Mouse (Mus musculus) limb, embryonic 12.5 days (tissue): ENCODE results near the gene Paqr3. TPM values are rescaled to one million over a fixed set of nuclear protein-coding genes. Genes with fewer than 3 reads are reported as not detected.

Experiments
- ATAC-seq: fragments of 200-750 bp; cut with Nextera tagmentation; 2 replicates; pipeline ENCODE4 v1.8.0; 2017; ENCODE audit warnings: low read depth, moderate TSS enrichment; ENCODE audit not compliant: insufficient number of reproducible peaks, insufficient read depth, low FRiP score, low TSS enrichment
- H3K27ac ChIP-seq: fragments of 300-500 bp; sonication (generic); 2 replicates; pipeline ENCODE4 v1.5.1; 2016; ENCODE audit warnings: mild to moderate bottlenecking, moderate library complexity
- H3K27me3 ChIP-seq: fragments of 300-500 bp; sonication (generic); 2 replicates; pipeline ENCODE4 v1.6.1; 2016; ENCODE audit warnings: mild to moderate bottlenecking, moderate library complexity
- H3K36me3 ChIP-seq: fragments of 300-500 bp; sonication (generic); 2 replicates; pipeline ENCODE4 v1.6.1; 2016; ENCODE audit warnings: mild to moderate bottlenecking, moderate library complexity
- H3K4me1 ChIP-seq: fragments of 300-500 bp; sonication (generic); replicated peaks from 2 replicates; pipeline ENCODE4 v1.6.1; 2016
- H3K4me2 ChIP-seq: fragments of 300-500 bp; sonication (generic); 2 replicates; pipeline ENCODE4 v1.6.1; 2016; ENCODE audit warnings: mild to moderate bottlenecking, moderate library complexity
- H3K4me3 ChIP-seq: fragments of 300-500 bp; sonication (generic); replicated peaks from 2 replicates; pipeline ENCODE4 v1.5.1; 2016; ENCODE audit warnings: mild to moderate bottlenecking
- H3K9ac ChIP-seq: fragments of 300-500 bp; sonication (generic); replicated peaks from 2 replicates; pipeline ENCODE4 v1.6.1; 2016; ENCODE audit warnings: mild to moderate bottlenecking, moderate library complexity
- H3K9me3 ChIP-seq: fragments of 300-500 bp; sonication (generic); 2 replicates; pipeline ENCODE4 v1.6.1; 2016; ENCODE audit warnings: mild to moderate bottlenecking, moderate library complexity
- WGBS: fragments of 180-500 bp; shearing (Covaris S2); methylation state at CpG from one replicate; pipeline ENCODE4 v1.1.7; 2016; 5-methylcytosine and 5-hydroxymethylcytosine counted together
- polyA plus RNA-seq: library from polyadenylated mRNA; unstranded; fragments of >200 nt; fragmentation: Nextera tagmentation; extraction: Ambion mirVana; gene quantifications from 2 replicates; pipeline ENCODE4 v1.2.1, GENCODE M21; 2016

Paqr3 gene
- polyA plus RNA-seq, 1 experiment from 2014 or later = 8.9 TPM

GRCm38 (mm10) chr5:97085071-97085470 lies 26.3 kb downstream of the Paqr3 start:
- Histone ChIP-seq H3K36me3 (peaks cover 28% of the 10 kb centered on the region), H3K4me2 (no peak overlapping the region)
- WGBS = 92% methylated on average over 6 of the region's 6 CpGs

GRCm38 (mm10) chr5:97084541-97084940 lies 26.9 kb downstream of the Paqr3 start:
- no peak overlapping the region for H3K4me3 ChIP-seq
- 88% methylated on average over 4 of the region's 4 CpGs for WGBS
- no peak for ATAC-seq

More at GRCm38 (mm10) chr5:97085071-97085470, 26.3 kb downstream of the Paqr3 start:
- Histone ChIP-seq H3K4me3 (no peak overlapping the region), H3K27ac (no peak overlapping the region), H3K27me3 (no peaks in the 10 kb centered on the region), H3K9ac (no peak overlapping the region), H3K4me1 (no peaks in the 10 kb centered on the region), H3K9me3 (no peaks in the 10 kb centered on the region)
- ATAC-seq = no peak

GRCm38 (mm10) chr5:97083701-97084100 lies 27.7 kb downstream of the Paqr3 start:
- Histone ChIP-seq H3K27ac (no peak overlapping the region), H3K9ac (no peak overlapping the region), H3K27me3 (no peaks in the 10 kb centered on the region), H3K36me3 (peaks cover 28% of the 10 kb centered on the region), H3K4me3 (no peak overlapping the region), H3K4me1 (no peaks in the 10 kb centered on the region), H3K4me2 (no peak overlapping the region), H3K9me3 (no peaks in the 10 kb centered on the region)
- no peak for ATAC-seq
- 72% methylated on average over 6 of the region's 6 CpGs for WGBS

More at GRCm38 (mm10) chr5:97084541-97084940, 26.9 kb downstream of the Paqr3 start:
- H3K27ac ChIP-seq = no peak overlapping the region
- H3K27me3 ChIP-seq = no peaks in the 10 kb centered on the region
- no peaks in the 10 kb centered on the region for H3K4me1 ChIP-seq
- H3K9ac ChIP-seq = no peak overlapping the region
- H3K4me2 ChIP-seq = no peak overlapping the region
- H3K36me3 ChIP-seq = peaks cover 28% of the 10 kb centered on the region
- no peaks in the 10 kb centered on the region for H3K9me3 ChIP-seq

GRCm38 (mm10) chr5:97081481-97081880 lies 29.9 kb downstream of the Paqr3 start:
- no peak for ATAC-seq
- WGBS = 82% methylated on average over 3 of the region's 3 CpGs
- Histone ChIP-seq H3K9ac (no peak overlapping the region), H3K27me3 (no peaks in the 10 kb centered on the region), H3K27ac (no peak overlapping the region), H3K4me2 (no peak overlapping the region), H3K4me1 (no peaks in the 10 kb centered on the region), H3K4me3 (no peak overlapping the region), H3K9me3 (no peaks in the 10 kb centered on the region), H3K36me3 (peaks cover 13% of the 10 kb centered on the region)

- H3K9ac ChIP-seq = no peak overlapping the region
- no peaks in the 10 kb centered on the region; the same call in 1 of the 2 replicates for H3K4me1 ChIP-seq
- H3K27me3 ChIP-seq = no peaks in the 10 kb centered on the region
- no peak overlapping the region for H3K4me3 ChIP-seq
- WGBS = 76% methylated on average over 5 of the region's 5 CpGs
- H3K9me3 ChIP-seq = no peaks in the 10 kb centered on the region
- peaks cover 7% of the 10 kb centered on the region; the same call in 1 of the 2 replicates for H3K36me3 ChIP-seq
- no peak overlapping the region for H3K4me2 ChIP-seq
- no peak for ATAC-seq
- H3K27ac ChIP-seq = no peak overlapping the region
These were observed 32.8 kb downstream of the Paqr3 start for GRCm38 (mm10) chr5:97078641-97079040.

- H3K27ac ChIP-seq = no peak overlapping the region
- no peak overlapping the region for H3K4me3 ChIP-seq
- 64% methylated on average over 7 of the region's 7 CpGs for WGBS
- no peaks in the 10 kb centered on the region for H3K27me3 ChIP-seq
- H3K4me2 ChIP-seq = no peak overlapping the region
- peaks cover 5% of the 10 kb centered on the region for H3K4me1 ChIP-seq
- H3K9me3 ChIP-seq = no peaks in the 10 kb centered on the region
- no peak for ATAC-seq
- no peak overlapping the region for H3K9ac ChIP-seq
- peaks cover 2% of the 10 kb centered on the region; the same call in 1 of the 2 replicates for H3K36me3 ChIP-seq
These were observed 33.7 kb downstream of the Paqr3 start for GRCm38 (mm10) chr5:97077676-97078075.

GRCm38 (mm10) chr5:97076167-97076566 lies 35.2 kb downstream of the Paqr3 start:
- H3K4me2 ChIP-seq = no peak overlapping the region
- 96% methylated on average over 5 of the region's 5 CpGs for WGBS
- H3K9me3 ChIP-seq = no peaks in the 10 kb centered on the region
- no peak overlapping the region for H3K4me3 ChIP-seq
- no peak overlapping the region for H3K27ac ChIP-seq
- no peak overlapping the region for H3K9ac ChIP-seq
- no peaks in the 10 kb centered on the region for H3K27me3 ChIP-seq
- H3K4me1 ChIP-seq = peaks cover 5% of the 10 kb centered on the region
- ATAC-seq = no peak
- H3K36me3 ChIP-seq = no peaks in the 10 kb centered on the region; the same call in 1 of the 2 replicates

- 91% methylated on average over 11 of the region's 11 CpGs for WGBS
- Histone ChIP-seq H3K36me3 (peaks cover 5% of the 10 kb centered on the region), H3K4me3 (no peak overlapping the region), H3K4me2 (no peak overlapping the region), H3K9ac (no peak overlapping the region), H3K4me1 (peaks cover 5% of the 10 kb centered on the region), H3K27me3 (no peaks in the 10 kb centered on the region), H3K9me3 (no peaks in the 10 kb centered on the region), H3K27ac (no peak overlapping the region)
- no peak for ATAC-seq
These were observed 35.8 kb downstream of the Paqr3 start for GRCm38 (mm10) chr5:97075476-97076151.

GRCm38 (mm10) chr5:97065746-97066145 lies 45.6 kb downstream of the Paqr3 start:
- no peak for ATAC-seq
- Histone ChIP-seq H3K4me1 (no peaks in the 10 kb centered on the region), H3K4me3 (no peak overlapping the region), H3K36me3 (peaks cover 51% of the 10 kb centered on the region), H3K4me2 (no peak overlapping the region), H3K27me3 (no peaks in the 10 kb centered on the region), H3K9ac (no peak overlapping the region), H3K9me3 (no peaks in the 10 kb centered on the region), H3K27ac (no peak overlapping the region)
- 89% methylated on average over 4 of the region's 4 CpGs for WGBS

- Histone ChIP-seq H3K4me3 (no peak overlapping the region), H3K27ac (no peak overlapping the region), H3K4me2 (no peak overlapping the region), H3K36me3 (peaks cover 47% of the 10 kb centered on the region), H3K9ac (no peak overlapping the region), H3K9me3 (no peaks in the 10 kb centered on the region), H3K27me3 (no peaks in the 10 kb centered on the region), H3K4me1 (peaks cover 2% of the 10 kb centered on the region)
- ATAC-seq = no peak
- WGBS = 82% methylated on average over 1 of the region's 1 CpGs
These were observed 49.4 kb downstream of the Paqr3 start for GRCm38 (mm10) chr5:97062041-97062440.

GRCm38 (mm10) chr5:97060864-97061263 lies 50.5 kb downstream of the Paqr3 start:
- Histone ChIP-seq H3K4me1 (peaks cover 4% of the 10 kb centered on the region), H3K27me3 (no peaks in the 10 kb centered on the region), H3K9me3 (no peaks in the 10 kb centered on the region), H3K27ac (no peak overlapping the region), H3K4me3 (no peak overlapping the region), H3K4me2 (no peak overlapping the region), H3K36me3 (peaks cover 41% of the 10 kb centered on the region), H3K9ac (no peak overlapping the region)
- 78% methylated on average over 3 of the region's 3 CpGs for WGBS
- ATAC-seq = no peak
